Mouse (Mus musculus) fat pad, adult 2 months (tissue): ENCODE measurements around the gene Gm45785.
A peak's percentile ranks its signal among the peaks of the same experiment; 100 is the strongest.

Source experiments
- DNase-seq: peaks from one replicate; pipeline ENCODE4 v3.0.0-alpha.2; 2011; ENCODE audit warnings: low read depth, low spot score; ENCODE audit errors: extremely low read depth

Gm45785 gene

DNA sequence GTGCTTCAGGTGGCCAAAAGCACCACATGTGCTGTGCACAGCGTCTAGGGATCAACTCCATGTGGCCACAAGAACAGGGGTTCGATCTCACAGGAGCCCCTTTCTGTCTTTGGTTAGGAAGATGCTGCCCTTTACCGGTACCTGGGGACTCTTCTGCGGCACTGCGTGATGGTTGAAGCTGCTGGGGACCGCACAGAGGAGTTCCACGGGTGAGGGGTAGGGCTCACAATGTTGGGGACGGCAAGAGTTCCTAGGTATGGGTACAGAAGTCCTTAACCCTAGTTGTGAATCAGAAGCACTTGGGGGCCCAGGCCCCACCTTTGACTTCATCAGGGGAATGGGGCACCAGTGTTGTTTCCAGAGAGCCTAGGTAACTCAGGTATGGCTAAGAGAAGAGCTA lies 2.6 kb upstream of the Gm45785 start:
- no peak for DNase-seq

DNA sequence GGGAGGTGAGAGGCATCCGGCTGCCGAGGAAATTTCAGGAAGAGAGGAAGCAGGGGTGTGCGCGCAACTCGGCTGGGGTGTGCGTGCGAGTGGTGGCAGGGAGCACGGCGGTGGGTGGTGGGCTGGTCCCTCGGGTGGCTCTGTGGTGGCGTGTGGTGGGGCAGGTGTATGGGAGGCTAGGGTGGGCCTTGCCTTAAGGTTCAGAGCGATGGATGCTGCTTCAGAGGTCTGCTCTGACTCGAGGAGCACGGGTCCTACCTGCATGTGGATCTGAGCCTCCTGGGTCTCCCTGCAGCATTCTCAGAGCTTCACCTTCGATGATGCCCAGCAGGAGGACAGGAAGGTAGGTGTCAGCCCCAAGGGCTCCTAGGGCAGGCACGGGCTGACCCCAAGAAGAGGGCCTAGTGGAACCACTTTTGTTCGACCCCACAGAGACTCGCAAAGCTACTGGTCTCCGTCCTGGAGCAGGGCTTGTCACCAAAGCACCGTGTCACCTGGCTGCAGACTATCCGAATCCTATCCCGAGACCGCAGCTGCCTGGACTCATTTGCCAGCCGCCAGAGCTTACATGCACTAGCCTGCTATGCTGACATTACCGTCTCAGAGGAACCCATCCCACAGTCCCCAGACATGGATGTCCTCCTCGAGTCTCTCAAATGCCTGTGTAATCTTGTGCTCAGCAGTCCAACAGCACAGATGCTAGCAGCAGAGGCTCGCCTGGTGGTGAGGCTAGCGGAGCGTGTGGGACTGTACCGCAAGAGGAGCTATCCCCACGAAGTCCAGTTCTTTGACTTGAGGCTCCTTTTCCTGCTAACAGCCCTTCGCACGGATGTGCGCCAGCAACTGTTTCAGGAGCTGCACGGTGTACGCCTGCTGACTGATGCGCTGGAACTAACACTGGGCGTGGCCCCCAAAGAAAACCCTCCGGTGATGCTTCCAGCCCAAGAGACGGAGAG lies 1.7 kb upstream of the Gm45785 start, which contains the start of gene Bet1l:
Bet1l (minus strand) TSS at position 28 of the 956 bp plus-strand sequence.
- DNase-seq: no peak

DNA sequence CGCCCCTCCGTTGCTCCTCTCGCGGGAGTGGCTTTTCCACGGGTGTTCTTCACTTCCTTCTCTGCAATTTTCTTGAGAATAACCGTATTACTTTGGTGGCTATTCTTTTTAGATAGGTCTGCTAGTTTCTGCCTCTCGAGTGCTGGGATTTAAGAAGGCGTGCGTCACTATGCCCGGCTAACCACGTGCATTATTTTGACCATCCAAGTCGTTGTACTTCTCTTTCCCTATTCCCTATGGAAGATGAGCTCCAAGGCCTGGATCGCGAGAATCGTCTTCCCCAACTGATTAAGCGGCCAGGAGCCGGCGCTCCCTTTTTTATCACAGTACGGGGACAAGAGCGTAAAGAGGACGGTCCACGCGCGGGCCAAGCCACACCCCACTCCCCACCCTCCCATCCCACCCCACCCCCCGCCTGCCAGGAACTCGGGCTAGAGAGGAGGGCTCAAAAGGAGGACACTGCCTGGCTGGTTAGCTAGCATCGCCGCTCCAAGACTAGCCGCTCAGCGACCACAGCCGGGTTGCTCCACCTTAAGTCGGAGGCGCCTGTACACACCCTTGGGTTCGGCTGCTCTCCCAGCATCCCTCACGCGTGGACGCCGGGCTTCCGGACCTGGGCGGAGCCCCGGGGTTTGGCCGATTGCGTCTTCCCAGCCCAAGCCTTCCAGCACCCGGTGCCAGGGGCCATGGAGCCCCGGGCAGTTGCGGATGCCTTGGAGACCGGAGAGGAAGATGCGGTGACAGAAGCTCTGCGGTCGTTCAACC lies 836 bp upstream of the Gm45785 start, which contains the start of gene Ric8a:
Ric8a (plus strand) TSS at position 173 of the 765 bp plus-strand sequence.
- no peak for DNase-seq

DNA sequence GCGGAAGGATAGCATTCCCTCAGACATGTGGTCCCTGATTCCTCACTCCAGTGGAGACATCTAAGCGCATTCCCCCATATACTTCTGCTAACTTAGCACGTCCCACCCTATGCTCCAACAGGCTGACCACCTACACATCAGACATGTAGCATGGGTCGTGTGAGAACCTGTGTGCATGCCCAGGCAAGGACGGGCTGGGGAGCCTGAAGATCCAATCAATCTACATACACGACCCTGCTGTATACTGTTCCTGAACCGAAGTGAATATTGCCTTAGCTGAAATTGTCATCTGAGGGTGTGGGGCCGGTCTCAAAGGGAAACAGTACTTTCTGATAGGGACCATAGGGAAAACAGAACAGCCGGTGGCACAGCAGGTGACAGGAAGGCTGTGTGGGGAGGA lies 950 bp downstream of the Gm45785 start:
- no peak for DNase-seq

DNA sequence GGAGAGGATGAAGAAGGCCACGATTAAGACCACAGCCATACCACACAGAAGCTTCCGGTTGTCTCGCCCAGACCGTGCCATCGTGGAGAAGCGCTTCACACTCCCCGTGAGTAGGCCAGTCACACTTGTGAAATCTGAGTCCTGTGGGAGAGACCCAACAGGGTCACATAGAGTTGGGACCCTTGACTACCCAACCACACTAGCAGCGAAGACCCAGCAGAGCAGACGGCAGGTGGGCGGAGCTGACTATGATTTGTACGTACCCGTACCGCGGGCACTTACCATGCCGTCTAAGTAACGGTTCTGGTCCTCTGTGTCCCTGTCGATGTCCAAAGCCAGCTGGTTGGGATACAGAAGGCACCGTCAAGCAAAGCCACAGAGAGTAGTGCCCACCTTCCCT lies 1.6 kb downstream of the Gm45785 start:
- DNase-seq: no peak

DNA sequence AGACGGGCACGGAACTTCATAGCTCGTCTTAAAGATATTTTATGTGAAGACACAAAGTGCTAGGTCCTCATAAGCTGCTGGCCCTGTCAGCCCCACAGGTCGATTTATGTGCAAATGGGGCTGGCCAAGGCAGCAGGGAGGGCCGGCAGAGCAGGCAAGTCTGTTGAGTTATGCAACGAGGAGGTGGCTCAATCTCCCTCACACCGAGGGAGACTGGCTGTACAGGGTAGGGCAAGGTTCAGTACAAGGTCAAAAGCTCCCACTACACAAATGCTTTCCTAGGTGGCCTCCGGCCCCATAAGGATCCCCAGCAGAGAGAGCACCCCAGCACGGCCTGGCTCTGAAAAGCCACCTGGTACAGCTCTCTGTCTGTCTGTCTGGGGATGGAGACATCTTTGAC lies 2.7 kb downstream of the Gm45785 start:
- no peak for DNase-seq

DNA sequence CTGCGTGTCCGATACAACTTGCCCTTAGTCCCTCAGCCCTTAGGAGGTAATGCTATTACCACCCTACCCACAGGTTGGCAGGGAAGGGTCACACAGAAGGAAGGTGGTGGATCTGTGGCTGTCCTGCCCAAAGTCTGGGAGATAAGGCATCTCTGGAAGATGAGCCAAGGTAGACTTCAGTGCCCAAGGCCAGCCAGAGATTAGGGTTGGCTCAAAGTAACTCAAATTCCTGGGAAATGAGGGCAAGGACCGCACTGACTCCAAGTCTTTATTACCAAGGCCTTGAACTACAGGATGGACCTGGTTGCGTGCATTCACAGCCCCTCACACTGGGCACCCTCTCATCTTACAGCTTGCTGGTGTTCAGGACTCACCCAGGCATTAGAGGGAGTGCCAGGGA lies 4.2 kb downstream of the Gm45785 start:
- no peak for DNase-seq

DNA sequence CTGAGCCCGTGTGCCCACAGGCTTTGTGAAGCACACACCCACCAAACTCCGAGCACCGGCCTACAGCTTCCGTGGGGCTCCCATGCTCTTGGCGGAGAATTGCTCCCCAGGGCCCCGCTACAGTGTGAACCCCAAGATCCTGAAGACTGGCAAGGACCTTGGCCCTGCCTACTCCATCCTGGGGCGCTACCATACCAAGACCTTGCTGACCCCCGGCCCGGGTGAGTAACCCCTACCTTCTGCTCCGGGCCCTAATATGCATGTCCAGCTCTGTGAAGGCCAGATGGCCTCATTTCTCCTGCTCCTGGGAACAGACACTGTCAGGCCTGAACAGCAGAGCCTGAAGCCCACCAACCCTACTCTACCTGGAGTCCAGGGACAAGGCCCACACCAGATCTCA lies 7.5 kb downstream of the Gm45785 start:
- no peak for DNase-seq

DNA sequence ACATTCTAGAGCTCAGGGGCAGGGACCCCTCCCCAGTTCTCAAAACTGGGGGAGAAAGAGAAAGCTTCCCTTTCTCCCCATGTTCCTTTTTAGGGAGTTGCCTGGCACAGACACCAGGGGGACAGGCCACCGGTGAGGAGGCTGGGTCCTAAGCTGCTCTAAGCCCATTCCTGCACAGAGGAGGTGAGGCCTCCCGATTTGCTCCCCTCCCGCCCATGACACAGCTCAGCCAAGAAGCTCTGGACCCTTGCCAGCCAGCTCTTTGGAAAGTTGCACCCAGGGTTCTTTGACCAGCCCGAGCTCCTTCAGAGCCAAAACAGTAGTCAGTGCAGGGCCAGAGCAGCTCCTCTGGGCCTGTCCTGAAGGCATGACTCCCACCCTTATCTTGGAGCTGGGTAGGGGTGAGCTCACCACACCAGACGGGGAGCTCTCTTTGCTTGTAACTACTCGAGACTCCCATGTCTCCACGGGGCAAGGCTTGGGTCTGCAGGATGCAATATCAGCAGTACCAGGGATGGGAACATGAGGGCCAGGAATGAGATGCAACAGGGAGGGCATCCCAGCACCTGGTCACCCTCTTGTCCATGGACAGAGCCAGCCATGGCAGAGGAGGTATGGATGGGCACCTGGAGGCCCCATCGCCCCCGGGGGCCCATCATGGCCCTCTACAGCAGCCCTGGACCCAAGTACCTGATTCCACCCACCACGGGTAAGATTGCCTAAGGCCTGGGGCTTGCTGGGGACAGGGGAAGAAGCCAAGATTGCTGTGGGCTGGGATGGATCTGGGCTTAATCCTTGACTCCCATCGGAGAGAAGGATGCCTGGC lies 8.2 kb downstream of the Gm45785 start, which contains the start of gene Odf3:
Odf3 (plus strand) TSS at position 51 of the 826 bp plus-strand sequence.
- DNase-seq: no peak

DNA sequence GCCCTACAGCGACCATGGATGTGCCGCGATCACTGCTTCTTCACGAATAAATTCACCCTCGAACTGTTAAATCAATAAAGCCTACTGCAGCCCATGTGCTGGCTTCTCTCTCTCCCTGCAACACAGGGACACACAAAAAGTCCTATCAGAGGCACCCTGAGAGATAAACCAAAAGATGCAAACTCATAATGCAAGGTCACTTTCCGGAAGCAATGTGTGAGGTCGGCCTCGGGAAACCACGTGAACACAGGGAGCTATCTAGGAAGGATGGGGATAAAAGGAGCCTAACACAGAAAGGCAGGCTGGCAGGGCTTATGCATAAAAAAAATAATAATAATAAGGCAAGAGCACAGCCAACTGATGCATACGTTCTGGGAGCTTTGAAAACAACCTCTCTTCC lies 9.5 kb downstream of the Gm45785 start:
- DNase-seq: no peak

DNA sequence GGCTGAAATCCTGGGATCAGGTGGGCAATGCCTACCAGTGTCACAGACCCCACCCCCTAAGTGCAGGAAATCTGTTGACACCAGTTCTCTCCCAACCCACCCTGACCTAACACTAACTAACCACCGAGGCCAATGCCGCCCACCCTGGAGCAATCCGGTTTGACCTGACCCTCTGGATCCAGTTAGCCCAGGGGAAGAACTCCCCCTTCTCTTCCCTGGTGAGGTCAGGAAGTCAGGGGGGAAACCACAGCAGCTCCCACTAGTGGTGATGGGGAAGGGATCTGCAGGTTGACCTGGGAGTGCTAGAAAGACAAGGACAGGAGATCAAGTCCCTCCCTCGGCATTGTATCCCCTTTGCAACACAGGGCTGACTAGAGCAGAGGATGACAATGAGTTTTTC lies 10.4 kb downstream of the Gm45785 start:
- DNase-seq: no peak

DNA sequence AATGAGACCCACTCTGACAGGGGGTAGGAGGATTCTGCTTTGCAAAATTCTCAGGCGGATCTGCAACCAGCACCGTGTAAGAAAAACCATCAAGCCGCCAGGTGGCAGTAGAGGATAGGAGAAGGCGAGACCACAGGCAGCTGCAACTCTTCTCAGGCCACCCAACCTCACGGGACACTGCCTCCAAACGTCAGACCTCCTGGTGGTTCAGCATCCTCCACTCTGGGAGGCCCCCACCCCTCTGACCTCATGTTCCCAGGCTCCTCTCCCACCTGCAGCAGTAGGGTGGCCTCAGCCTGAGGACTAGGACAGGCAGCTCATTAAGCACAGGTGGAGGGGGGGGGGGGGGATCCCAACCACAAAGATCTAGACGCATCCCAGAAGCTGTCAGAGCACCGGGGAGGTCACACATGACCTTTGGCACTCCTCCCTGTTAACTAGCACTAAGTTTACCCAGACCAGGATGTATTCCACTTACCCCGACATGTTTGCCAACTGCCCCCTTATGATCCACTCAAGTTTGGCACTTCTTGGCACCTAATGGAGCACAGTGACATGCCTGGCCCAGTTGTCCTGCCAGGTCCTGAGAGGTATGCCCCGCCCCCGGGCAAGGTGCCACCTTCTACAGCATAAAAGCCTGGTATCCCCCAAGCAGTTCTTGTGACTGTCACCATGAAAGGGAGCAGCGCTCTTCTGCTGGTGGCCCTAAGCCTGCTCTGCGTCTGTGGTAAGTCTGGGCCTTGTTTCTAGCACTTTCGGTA lies 11.0 kb downstream of the Gm45785 start, which contains the start of gene Scgb1c1:
Scgb1c1 (plus strand) TSS at position 643 of the 761 bp plus-strand sequence.
- DNase-seq: no peak

DNA sequence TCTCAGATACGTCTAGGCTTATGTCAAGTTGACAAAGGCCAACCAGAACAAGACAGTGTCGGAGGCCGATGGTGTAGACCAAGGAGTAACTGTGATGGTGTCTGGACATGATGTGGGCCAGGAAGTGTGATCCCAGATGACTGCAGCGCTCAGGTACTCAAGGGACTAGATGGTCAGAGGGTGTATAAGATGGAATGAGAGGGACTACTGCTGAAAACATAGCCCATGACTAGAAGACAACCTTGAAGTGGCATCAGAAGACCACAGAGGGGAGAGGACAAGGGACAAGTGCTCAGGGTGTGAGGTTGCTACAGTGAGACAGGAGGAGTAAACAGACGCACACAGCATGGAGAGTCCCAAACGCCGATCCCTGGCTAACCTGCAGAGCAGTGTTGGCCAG lies 12.3 kb downstream of the Gm45785 start:
- DNase-seq: no peak

DNA sequence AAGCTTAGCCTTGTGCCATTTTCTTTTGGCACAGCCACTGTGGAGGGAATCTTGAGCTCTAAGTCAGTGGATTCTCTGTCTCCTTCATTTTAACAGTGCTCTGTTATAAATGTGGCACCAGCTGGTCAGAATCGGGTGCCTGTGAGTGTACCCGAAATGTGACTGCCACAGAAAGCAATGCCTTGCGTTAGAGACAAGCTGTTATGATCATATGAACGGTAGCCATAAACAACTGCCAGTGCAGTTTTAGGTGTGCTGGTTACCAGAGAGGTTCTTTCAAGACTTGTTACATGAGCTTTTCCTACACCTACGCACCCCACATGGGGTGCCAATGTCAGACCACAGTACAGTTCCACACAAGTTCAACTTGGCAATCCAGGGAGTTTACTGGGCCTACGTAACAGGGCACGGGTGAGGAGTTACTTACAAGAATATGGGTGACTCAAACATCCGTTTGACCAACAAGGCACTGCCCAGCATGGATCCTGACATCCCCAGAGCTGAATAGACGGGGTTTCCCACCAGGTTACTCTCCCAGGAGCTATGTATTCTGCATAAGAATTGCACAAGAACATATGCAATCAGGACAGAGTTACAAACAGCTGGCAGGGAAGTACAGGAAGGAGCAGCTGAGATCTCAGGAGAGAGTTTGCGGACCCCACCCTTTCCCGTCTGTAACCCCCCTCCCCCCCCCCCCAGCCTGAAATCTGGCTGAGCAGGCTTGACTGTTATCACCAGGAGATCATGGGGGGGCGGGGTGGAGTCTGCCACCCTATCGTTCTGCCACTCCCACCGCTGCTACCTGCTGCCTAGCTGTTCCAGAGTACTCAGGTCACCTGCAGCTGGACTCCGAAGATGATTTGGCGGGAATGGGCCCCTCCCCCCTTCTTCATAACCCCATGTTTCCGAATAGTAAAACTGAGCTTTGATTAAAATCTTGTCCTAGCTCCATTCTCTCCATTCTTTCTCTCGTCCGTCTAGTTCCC lies 15.1 kb downstream of the Gm45785 start:
- DNase-seq: peak; percentile 88

DNA sequence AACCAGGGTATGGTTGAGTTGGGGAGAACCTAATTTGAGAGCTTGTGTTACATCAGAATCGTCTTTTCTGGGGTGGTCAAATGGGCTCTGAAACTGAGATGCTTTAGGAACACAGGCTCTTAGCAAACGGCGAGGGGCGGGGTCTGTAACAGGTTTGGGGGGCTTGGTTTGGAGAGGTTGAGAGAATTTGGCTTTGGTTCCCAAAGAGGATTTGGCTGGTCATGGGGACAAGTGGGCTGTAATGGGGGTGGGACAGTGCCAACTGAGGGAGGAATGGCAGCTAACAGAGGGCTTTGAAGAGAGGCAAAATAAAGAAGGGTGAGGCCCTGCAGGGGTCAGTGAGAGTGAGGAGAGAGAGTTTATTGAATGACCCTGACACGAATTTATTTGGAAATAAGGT lies 16.6 kb downstream of the Gm45785 start:
- DNase-seq: no peak

DNA sequence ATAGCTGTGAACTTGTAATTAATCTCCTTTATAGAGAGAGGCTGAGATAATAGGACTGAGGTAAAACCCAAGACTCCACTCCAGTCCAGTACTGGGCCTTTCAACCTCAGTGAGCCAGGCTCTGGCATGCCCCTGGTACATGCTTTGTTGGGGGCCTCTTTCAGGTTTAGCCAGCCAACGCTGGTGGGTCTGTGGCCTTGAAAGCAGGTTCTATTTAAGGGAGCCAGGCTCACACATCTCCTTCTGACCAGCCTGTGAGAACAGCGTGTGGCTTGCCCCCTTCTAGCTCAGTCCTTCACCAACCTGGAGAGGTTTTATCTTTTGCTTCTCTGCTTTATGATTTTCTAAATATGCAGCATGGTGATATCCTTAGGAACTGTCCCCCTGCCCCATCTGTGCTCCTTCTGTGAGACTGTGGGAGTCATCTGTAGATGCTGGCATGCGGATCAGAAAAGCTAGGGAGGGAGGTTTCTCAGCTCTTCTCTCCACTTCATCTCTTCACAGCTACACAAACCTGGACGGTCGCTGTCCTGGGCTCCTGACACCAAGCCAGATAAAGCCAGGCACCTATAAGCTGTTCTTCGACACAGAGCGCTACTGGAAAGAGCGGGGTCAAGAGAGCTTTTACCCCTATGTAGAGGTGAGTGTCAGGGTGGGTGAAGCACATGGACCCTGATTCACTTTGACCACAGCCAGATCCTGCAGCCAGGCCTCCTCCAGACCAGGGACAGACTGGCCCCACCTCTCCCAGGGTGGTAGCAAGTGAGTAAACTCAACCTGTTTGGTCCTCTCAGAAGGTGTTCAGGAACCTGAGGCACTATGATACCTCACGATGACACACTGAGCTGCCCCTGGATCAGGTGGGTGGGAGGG lies 19.7 kb downstream of the Gm45785 start:
- DNase-seq: no peak

DNA sequence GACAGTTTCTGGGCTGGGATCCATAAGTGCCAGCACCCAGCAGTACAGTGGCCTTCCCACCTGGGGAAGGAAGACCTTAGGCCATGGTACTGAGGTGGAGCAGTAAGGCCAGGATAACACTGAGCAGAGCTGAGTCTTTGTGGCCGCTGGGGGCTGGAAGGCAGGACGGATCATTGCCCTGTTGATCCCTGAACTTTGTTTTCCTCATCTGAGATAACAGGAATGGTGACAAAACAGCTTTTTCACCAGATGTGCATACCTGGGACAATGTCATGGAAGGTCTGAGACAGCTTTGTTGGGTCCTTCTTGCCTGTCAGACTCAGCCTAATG lies 20.4 kb downstream of the Gm45785 start:
- DNase-seq: no peak
